Mouse (Mus musculus) forebrain, embryonic 16.5 days (tissue): ENCODE measurements at regions not wholly inside any gene's neighbourhood (a gene's known extent, or its start where the extent isn't known, plus 50 kb on each side); places are given as distances from the start of the nearest gene placed in this dataset.

ENCODE experiments used
- ATAC-seq: fragments of 200-750 bp; cut with Nextera tagmentation; 2 replicates; pipeline ENCODE4 v1.8.0; 2017; ENCODE audit warnings: mild to moderate bottlenecking, moderate library complexity
- H3K27ac ChIP-seq: fragments of 300-500 bp; sonication (generic); 2 replicates; pipeline ENCODE4 v1.5.1; 2014; ENCODE audit warnings: low read length, control low read depth
- H3K27me3 ChIP-seq: fragments of 300-500 bp; sonication (generic); replicated peaks from 2 replicates; pipeline ENCODE4 v1.6.1; 2014; ENCODE audit warnings: low read length; ENCODE audit not compliant: control insufficient read depth, insufficient read depth
- H3K36me3 ChIP-seq: fragments of 300-500 bp; sonication (generic); 2 replicates; pipeline ENCODE4 v1.6.1; 2014; ENCODE audit not compliant: control insufficient read depth, insufficient read depth
- H3K4me1 ChIP-seq: fragments of 300-500 bp; sonication (generic); replicated peaks from 2 replicates; pipeline ENCODE4 v1.6.1; 2014; ENCODE audit warnings: low read length; ENCODE audit not compliant: control insufficient read depth, insufficient read depth
- H3K4me2 ChIP-seq: fragments of 300-500 bp; sonication (generic); 2 replicates; pipeline ENCODE4 v1.6.1; 2014; ENCODE audit warnings: mild to moderate bottlenecking, low read length, control low read depth
- H3K4me3 ChIP-seq: fragments of 300-500 bp; sonication (generic); replicated peaks from 2 replicates; pipeline ENCODE4 v1.5.1; 2014; ENCODE audit warnings: mild to moderate bottlenecking, low read length, control low read depth
- H3K9ac ChIP-seq: fragments of 300-500 bp; sonication (generic); replicated peaks from 2 replicates; pipeline ENCODE4 v1.6.1; 2014; ENCODE audit warnings: low read depth, low read length, control low read depth
- H3K9me3 ChIP-seq: fragments of 300-500 bp; sonication (generic); 2 replicates; pipeline ENCODE4 v1.6.1; 2016; ENCODE audit warnings: low read length; ENCODE audit not compliant: control insufficient read depth
- WGBS: fragments of 180-500 bp; shearing (Covaris S2); extraction: QIAGEN DNeasy Blood & Tissue Kit; methylation state at CpG from one replicate; pipeline ENCODE4 v1.1.7; 2014; 5-methylcytosine and 5-hydroxymethylcytosine counted together

DNA sequence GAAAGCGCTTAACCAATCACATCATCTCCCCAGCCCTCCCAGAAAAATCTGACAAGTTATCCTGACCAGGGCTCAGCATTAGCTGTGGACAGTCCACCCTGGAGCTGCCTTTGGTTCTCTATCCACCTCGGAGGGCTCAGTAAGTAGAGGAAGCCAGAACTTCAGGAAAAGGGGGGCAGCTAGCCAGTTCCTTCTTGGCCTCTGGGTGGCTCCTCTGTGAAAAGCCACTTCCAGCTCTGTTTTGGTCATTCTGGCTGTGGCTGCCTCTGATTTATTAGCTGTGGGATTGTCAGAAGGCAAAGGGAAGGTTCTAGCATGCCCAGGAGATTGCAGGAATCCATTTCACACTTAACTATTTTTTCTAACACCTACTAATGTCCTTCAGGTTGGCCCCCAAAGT, 59.6 kb upstream of the Cux1 start:
- H3K27me3 ChIP-seq: peaks cover 4% of the 10 kb centered on the region; the same call in 1 of the 2 replicates
- H3K4me3 ChIP-seq: no peak overlapping the region
- H3K9ac ChIP-seq: no peak overlapping the region
- no peaks in the 10 kb centered on the region for H3K36me3 ChIP-seq
- no peak overlapping the region for H3K4me2 ChIP-seq
- ATAC-seq: no peak
- WGBS: 83% methylated on average over 2 of the region's 2 CpGs
- H3K27ac ChIP-seq: no peak overlapping the region
- peaks cover 6% of the 10 kb centered on the region for H3K4me1 ChIP-seq
- no peaks in the 10 kb centered on the region for H3K9me3 ChIP-seq

- H3K9ac ChIP-seq: no peak overlapping the region
- H3K4me2 ChIP-seq: no peak overlapping the region
- 61% methylated on average over 11 of the region's 11 CpGs for WGBS
- no peaks in the 10 kb centered on the region for H3K9me3 ChIP-seq
- H3K27ac ChIP-seq: no peak overlapping the region
- H3K36me3 ChIP-seq: no peaks in the 10 kb centered on the region
- 0 out of 2 replicates have a peak, but pooled peaks cover 2% of the 10 kb centered on the region for H3K27me3 ChIP-seq
- ATAC-seq: no peak
- peaks cover 3% of the 10 kb centered on the region for H3K4me1 ChIP-seq
- no peak overlapping the region for H3K4me3 ChIP-seq
Observed at GRCm38 (mm10) chr5:136627671-136628292, 60.5 kb upstream of the Cux1 start.

GRCm38 (mm10) chr5:136628502-136628901, 61.2 kb upstream of the Cux1 start:
- Histone ChIP-seq H3K4me2 (no peak overlapping the region), H3K36me3 (no peaks in the 10 kb centered on the region), H3K27me3 (no peaks in the 10 kb centered on the region), H3K4me3 (no peak overlapping the region), H3K4me1 (no peaks in the 10 kb centered on the region), H3K27ac (no peak overlapping the region), H3K9ac (no peak overlapping the region), H3K9me3 (no peaks in the 10 kb centered on the region)
- no peak for ATAC-seq
- 92% methylated on average over 5 of the region's 5 CpGs for WGBS

GRCm38 (mm10) chr5:136632286-136632685, 60.7 kb upstream of the Myl10 start:
- H3K27me3 ChIP-seq: no peaks in the 10 kb centered on the region
- no peaks in the 10 kb centered on the region for H3K4me1 ChIP-seq
- H3K4me3 ChIP-seq: no peak overlapping the region
- no peaks in the 10 kb centered on the region for H3K36me3 ChIP-seq
- H3K27ac ChIP-seq: no peak overlapping the region
- H3K4me2 ChIP-seq: no peak overlapping the region
- no peaks in the 10 kb centered on the region for H3K9me3 ChIP-seq
- ATAC-seq: no peak
- WGBS: 93% methylated on average over 5 of the region's 5 CpGs
- no peak overlapping the region for H3K9ac ChIP-seq

DNA sequence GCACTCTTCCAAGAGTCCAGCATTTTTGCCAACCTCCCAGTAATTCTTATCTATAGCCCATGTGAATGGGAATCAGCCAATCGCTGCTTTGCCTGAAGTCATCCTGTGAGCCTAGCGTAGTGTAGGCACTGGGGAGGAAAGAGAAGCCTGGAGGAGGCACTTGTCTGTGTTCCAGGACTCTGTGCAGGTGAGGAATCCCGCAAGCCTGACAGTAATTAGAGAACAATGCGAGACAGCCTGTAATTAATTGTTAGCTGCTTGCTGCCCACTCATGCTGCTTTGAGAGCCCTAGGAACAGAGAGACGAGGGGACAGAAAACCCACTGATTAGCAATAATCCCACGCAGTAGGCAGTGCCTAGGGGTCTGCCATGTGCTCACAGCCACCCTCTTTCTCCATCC, 59.0 kb upstream of the Myl10 start:
- H3K4me2 ChIP-seq: no peak overlapping the region
- no peak for ATAC-seq
- H3K4me3 ChIP-seq: no peak overlapping the region
- H3K36me3 ChIP-seq: no peaks in the 10 kb centered on the region
- H3K9me3 ChIP-seq: no peaks in the 10 kb centered on the region
- H3K27ac ChIP-seq: no peak overlapping the region
- H3K4me1 ChIP-seq: peaks cover 3% of the 10 kb centered on the region; the same call in 1 of the 2 replicates
- no peak overlapping the region for H3K9ac ChIP-seq
- WGBS: 40% methylated on average over 6 of the region's 6 CpGs
- no peaks in the 10 kb centered on the region for H3K27me3 ChIP-seq

DNA sequence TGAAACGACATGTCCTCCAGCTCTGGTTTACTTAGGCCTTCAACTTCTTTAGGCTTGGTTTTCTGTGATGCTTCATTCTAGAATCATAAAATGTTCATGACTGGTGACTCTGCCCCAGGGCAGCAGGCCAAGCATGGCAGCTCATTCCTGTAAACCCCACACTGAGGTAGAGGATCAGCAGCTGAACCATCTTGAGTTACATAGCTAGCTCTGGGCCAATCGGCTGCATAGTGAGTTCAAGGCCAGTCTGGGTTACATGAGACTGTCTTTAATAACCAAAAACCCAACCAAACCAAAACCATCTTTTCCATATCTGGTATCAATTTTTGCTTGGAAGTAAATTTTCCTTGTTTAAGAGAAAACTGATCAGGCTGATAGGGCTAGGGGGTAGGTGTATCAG, 57.8 kb upstream of the Myl10 start:
- Histone ChIP-seq H3K4me2 (no peak overlapping the region), H3K27ac (no peak overlapping the region), H3K36me3 (no peaks in the 10 kb centered on the region), H3K27me3 (no peaks in the 10 kb centered on the region), H3K9me3 (no peaks in the 10 kb centered on the region), H3K4me3 (no peak overlapping the region), H3K9ac (no peak overlapping the region), H3K4me1 (peaks cover 3% of the 10 kb centered on the region; the same call in 1 of the 2 replicates)
- no peak for ATAC-seq
- WGBS: 89% methylated on average over 2 of the region's 2 CpGs

DNA sequence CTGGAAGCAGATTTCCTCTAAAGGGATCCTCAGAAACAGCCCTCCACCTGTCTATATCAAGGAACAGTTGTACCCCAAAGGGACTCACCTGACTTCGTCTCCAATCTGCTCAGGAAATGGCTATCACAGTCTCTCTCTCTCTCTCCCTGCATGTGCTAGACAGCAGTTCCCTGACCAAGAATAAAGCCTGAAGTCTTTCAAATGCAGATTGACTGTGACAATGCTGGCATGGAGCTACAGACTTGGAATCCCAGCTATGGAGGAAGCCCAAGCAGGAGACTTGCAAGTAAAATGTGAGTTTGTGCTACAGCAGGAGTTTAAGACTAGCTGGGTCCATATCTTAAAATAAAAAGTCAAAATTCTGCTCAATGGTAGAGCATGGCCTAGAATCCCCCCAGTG, 56.5 kb upstream of the Myl10 start:
- Histone ChIP-seq H3K27me3 (no peaks in the 10 kb centered on the region), H3K36me3 (no peaks in the 10 kb centered on the region), H3K27ac (no peak overlapping the region), H3K4me2 (no peak overlapping the region), H3K4me1 (peaks cover 3% of the 10 kb centered on the region; the same call in 1 of the 2 replicates), H3K9me3 (no peaks in the 10 kb centered on the region), H3K9ac (no peak overlapping the region), H3K4me3 (no peak overlapping the region)
- no peak for ATAC-seq
- WGBS: 54% methylated on average over 1 of the region's 1 CpGs

GRCm38 (mm10) chr5:136637872-136638271, 55.1 kb upstream of the Myl10 start:
- WGBS: 49% methylated on average over 11 of the region's 11 CpGs
- Histone ChIP-seq H3K4me1 (peaks cover 3% of the 10 kb centered on the region; the same call in 1 of the 2 replicates), H3K9ac (no peak overlapping the region), H3K4me3 (no peak overlapping the region), H3K36me3 (no peaks in the 10 kb centered on the region), H3K4me2 (no peak overlapping the region), H3K9me3 (no peaks in the 10 kb centered on the region), H3K27me3 (no peaks in the 10 kb centered on the region), H3K27ac (no peak overlapping the region)
- ATAC-seq: peak; percentile 40; the same call in 1 of the 2 replicates

DNA sequence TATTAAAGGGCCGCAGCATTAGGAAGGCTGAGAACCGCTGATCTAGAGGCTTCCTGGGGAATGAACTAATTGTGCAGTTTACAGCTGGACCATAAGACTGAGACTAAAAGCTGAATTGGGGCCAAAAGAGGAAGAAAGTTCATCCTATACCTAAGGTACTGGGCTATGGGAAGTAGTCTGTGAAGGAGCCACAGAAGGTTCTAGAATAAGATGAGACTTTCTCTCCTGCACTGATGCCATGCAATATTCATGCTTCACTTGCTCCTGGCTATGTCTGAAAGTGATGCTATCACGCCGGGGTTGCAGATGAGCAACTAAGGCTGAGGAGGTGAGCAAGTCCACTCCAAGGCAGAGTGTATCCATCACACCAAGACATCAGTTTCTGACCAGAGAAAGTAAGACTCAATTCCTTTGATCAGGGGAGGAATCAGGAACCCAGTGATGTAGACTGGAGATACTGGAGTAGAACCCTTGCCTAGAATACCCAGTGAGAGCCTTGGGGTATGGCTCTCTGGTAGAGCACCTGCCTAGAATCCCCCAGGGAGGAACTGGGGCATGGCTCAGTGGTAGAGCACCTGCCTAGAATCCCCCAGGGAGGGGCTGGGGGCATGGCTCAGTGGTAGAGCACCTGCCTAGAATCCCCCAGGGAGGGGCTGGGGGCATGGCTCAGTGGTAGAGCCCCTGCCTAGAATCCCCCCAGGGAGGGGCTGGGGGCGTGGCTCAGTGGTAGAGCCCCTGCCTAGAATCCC, 51.9 kb upstream of the Myl10 start:
- no peak overlapping the region for H3K9ac ChIP-seq
- WGBS: 91% methylated on average over 5 of the region's 5 CpGs
- no peaks in the 10 kb centered on the region for H3K27me3 ChIP-seq
- ATAC-seq: no peak
- peaks cover 3% of the 10 kb centered on the region; the same call in 1 of the 2 replicates for H3K4me1 ChIP-seq
- H3K36me3 ChIP-seq: no peaks in the 10 kb centered on the region
- no peak overlapping the region for H3K4me3 ChIP-seq
- H3K27ac ChIP-seq: no peak overlapping the region
- no peaks in the 10 kb centered on the region for H3K9me3 ChIP-seq
- H3K4me2 ChIP-seq: no peak overlapping the region
